Mouse (Mus musculus) thymus, postnatal 25 days (tissue): Measurements from ENCODE around the gene Arl6.

Experiments
- DNase-seq: peaks from one replicate; pipeline ENCODE4 v3.0.0; 2022

Arl6 gene

DNA sequence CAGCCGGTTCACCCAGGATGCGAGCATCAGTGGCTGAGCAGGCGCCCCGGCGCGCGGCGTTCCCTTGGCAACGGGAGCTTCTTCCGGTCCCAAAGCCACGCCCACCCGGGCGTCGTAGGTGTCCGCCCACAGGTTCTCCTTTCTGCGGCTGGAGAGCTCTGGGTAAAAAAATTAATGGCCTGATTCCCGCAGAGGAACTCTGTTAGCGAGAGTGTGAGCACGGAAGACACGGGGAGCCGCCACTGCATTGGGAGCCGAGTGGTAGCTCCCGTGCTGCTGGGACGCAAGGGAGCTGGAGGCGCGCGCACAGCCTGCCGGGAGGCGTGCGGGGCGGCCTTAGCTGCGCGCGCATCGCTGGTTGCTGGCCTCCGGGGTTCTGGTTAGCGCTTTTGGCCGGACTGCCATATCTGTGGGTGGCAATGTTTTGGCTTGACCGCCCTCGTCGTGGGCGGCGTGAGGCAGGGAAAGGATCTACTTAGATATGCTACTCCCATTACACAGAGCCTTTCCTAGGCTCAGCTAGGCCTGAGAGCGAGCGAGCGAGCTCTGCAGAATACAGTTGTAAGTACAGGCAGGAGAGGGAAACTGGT, at the start of gene Arl6:
TSS of gene Arl6 (minus strand) at position 290 of the 590 bp plus-strand sequence.
- peak; percentile 90 for DNase-seq

DNA sequence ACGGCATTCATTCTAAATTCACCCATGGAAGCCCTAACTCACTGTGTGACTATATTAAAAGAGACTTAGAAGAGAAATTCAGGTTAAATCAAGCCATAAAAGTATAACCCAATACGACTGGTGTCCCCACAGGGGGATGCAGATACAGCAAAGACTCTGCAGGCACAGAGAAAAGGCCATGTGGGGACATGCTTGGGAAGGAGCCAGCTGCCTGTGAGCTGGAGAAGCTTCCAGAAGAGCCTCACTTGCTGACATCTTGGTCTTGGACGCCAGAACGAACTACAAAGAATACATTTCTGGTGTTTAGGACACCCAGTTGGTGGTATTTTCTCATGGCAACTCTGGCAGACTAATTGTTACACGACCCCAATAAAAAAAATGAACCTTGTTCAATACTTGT, 45.9 kb upstream of the Arl6 start:
- DNase-seq = no peak

DNA sequence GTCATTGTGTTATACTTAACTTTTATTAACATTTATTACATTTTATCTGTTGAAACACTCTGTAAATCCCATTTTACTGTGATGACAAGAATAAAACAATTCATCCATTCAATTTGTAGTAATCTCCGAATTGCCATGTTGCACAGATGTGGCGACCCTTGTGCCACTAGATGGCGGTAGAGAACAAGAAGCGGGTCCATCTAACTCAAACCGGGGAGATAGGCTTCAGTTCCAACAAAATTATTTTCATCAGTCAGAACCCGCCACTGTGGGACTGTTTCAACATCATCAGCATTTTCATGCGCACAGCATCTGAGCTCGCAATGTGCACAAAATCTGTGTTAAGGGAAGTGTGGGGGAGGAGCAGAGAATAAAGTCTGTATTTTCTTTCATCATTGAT, 44.2 kb upstream of the Arl6 start:
- DNase-seq = peak; percentile 31

DNA sequence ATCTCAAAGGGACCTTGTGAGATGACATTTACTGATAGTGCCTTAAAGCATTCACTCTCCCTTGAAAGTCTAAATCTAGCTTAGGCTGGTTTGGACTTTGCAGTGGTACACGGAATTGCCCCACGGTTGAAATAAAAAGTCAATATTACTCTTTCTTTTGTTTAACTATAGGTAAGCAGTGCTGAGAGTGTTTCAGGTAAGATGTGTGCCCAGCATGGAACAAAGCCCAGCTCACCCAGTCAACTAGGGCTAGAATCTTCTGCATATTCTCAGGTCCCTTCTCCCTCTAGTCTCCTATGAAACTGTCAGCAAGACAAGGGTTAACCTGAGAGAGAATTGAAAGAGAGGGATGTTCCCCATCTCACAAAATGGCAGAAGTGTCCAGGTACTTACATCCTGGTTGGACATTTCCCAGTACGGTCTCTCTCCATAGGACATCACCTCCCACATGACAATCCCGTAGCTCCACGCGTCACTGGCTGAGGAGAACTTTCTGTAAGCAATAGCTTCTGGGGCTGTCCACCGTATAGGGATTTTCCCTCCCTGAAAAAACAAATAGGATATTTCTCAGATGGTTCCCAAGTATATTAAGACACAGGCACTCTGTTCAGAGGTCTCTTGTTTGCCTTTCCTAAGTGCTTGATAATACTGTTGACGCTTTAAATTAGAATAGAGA, 43.2 kb upstream of the Arl6 start:
- DNase-seq = no peak

DNA sequence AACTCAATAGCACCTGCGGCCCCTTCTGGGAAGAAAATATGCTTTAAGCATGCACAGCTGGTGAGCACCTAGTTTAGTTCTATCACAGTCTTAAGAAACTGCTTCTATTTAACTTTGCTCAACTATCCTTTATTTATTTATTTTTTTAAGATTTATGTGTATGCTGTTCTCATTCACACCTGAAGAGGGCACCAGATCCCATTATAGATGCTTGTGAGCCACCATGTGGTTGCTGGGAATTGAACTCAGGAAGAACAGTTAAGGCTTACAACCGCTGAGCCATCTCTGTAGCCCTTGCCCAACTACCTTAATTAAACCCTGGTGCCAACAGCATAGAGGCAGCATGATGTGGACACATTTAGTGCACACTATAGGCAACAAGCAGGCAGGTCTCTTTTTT, 27.7 kb upstream of the Arl6 start:
- DNase-seq = no peak

DNA sequence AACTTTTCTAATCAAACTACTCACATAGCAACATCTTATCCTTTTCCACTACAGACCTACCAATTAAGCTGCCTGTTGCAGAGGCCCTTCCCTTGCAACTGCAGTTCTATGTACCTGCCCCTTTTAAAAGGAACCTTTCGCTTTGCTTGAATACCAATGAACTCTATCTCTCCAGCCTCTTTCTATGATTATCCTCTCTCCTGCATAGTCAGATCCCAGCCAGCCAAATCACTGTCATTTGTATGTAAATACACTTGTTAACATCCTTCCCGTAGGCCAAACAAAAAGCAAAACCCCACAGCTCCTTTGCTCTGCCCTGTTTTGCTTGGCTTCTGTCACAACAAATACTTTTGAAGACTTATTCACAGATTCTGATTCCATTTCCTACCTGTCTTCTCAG, 4.6 kb upstream of the Arl6 start:
- DNase-seq = no peak

DNA sequence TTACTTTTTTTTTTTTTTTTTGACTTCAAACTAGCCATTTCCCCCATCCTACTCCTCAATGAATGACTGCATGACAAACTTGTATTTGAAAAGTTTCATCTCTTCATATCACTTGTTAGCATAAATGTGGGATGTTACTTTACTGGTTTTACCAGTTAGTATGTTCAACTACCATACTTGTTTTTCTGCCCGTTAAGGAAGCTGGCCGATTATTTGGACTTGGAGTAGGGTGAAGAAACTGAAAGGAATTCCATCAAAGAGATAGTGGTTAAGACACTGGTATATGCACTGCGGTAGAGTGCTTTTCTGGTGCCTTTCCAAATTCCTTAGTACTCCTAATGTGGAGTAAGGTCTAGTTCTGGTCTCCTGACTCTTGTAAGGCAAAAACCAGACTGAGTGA, 794 bp upstream of the Arl6 start:
- no peak for DNase-seq

DNA sequence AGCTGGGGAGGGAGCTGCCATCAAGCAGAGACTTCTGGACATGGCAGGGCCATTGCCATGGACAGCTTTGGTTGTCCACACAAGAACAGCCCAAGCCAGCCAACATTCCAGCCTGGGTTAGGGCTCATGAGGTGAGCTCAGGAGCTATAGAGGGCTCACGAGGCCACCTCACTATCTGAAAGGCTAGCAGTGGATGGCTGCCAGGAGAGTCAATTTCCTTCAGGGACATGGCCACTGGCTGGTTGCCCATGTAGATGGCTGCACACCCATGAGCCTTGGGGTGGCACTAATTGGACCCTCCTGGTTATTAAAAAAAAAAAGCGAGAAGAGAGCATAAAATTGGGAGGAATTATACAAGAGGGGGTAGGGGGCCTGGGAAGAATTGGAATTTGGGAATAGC, 4.6 kb downstream of the Arl6 start:
- no peak for DNase-seq

DNA sequence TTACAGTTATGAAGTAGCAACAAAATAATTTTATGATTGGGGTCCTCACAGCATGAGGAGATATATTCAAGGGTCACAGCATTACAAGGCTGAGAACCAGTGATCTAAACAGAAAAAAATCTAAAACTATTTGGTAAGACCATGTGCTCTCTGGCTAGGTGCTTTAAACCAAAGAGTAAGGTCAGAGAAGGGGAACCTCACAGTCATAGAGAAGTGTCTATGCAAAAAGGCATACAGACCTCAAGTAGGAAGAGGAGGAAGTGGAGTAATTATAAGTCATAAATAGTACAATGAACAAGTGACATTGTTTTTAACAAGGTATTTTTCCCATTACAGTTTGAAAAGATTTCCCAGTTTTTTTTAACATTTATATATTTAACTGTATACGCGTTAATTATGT, 17.6 kb downstream of the Arl6 start:
- no peak for DNase-seq

DNA sequence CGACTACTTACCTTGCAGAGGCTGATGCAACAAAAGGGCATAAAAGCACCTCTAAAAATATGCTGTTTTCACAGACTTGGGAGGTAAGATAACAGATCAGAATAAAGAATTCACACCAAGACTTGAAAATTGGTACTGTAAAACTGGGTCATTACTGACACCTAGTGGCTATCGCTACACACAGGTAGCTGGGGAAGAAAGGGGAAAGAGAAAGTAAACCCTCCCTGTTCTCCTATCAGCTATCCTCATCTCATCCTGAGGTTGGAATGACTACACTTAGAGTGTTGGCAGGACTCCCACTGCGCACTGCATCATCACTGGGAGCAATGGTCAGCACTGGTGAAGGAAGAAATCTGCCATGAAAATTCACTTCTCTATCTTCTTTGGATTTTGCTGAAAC, 22.0 kb downstream of the Arl6 start:
- peak; percentile 6 for DNase-seq

DNA sequence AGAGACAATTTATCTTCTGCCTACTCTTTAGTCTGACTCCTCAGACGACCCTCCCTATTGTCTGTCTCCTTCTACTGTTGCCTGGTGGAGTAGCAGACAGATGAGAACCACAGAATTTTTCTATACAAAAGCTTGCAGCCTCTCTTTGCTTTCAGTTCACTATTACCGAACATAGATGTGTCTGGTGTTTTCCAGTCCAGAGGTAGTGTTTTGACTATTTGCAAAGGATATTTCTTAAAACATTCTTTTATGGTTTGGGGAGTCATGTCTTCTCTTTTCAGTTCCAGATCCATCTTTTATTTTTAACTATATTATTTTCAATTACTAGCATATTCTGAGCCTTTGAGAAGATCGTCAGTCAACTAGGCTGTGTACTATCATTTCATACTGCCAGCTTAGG, 23.5 kb downstream of the Arl6 start:
- DNase-seq = no peak

DNA sequence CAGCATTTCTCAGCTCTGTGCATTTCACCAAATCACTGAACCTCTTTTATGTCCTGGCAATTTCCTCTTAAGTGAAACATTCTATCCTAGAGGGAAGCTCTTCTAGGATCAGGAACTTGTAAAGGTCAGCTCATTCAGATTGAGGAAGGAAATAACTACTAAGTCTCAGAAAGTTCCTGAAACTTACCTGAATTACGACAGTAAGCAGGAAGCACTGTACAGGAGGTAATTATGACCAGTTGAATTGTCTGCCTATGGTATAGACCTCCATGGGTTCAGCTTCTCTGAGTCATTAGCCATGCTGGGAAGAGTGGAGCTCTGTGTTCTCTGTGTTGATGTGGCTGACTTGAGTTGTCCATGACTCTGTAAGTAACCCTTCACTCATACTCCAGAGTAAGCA, 28.4 kb downstream of the Arl6 start:
- no peak for DNase-seq

DNA sequence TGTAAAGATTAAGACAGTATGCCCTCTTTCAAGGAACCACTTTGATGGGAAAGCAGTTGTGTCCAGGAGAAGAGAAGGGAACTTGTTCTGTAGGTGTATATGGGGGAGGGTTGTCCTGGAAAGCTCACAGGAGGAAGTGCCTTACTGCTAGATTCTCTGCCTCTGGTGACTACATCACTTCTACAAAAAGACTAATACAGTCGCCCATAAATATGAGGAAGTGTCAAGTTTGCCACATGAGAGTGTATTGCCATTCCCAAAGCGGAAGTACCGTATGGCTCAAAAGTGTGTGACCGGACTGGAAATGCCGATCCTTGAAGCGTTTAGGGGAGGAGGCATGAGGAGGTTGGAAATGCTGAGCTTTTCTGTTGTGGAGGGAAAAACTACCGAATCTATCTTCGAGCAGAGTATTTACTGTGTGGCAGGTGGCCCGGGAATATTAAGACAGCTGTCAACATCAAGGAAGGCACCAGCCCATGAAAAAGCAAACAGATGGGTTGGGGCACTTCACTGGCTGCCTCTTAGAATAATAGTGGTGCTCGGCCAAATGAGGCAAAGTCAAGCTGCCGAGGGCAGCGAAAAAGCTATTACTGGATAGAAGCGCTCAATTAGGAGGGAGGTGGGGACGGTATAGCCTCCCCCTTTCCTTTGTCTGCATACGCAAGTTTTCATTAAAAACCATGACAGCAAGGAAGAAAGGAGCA, 35.0 kb downstream of the Arl6 start:
- DNase-seq = no peak

DNA sequence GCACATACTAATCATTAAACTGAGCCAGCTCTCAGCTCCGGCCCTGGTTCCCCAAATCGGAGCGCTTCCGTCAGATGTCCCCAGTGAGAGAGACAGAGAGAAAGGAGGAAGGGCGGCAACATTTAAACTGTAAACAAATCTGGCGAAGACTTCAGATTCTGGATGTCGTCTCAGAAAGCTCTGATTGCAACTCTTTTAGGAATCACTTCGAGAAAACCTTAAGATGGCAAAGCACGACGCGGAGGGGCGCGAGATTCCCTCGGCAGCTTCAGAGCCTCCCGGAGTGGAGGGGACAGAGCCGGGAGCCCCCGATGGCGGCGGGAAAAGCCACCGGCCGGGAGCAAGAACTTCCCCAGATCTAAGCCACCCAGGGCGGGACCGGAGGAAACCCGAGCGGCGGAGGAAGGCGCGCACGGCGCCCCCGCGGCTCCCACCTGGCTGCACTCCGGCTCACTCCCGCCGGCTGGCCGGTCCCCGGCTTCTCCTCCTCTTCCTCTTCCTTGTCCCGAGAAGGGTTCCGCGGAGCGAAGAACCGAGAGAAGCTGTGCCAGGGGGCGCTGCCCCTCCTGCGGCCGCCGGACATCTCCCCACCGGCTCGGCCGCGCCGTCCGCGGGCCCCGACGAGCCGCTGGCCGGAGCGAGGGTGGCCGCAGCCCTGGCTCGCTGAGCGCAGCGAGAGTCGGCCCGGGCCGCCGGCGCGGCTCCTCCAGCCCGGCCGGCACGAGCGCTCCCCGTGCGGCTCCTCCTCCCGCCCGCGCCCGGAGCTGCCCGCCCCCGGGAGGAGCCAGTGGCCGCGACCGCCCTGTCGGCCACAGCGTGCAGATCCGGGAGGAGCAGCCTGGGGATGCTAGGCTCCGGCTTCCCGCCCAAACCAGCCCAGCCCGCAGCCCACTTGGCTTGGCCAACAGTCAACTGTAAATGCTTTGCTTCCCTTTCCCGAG, 38.6 kb downstream of the Arl6 start, which contains the start of gene Crybg3:
TSS of gene Crybg3 (minus strand) at position 669 of the 941 bp plus-strand sequence.
- peak; percentile 17 for DNase-seq

DNA sequence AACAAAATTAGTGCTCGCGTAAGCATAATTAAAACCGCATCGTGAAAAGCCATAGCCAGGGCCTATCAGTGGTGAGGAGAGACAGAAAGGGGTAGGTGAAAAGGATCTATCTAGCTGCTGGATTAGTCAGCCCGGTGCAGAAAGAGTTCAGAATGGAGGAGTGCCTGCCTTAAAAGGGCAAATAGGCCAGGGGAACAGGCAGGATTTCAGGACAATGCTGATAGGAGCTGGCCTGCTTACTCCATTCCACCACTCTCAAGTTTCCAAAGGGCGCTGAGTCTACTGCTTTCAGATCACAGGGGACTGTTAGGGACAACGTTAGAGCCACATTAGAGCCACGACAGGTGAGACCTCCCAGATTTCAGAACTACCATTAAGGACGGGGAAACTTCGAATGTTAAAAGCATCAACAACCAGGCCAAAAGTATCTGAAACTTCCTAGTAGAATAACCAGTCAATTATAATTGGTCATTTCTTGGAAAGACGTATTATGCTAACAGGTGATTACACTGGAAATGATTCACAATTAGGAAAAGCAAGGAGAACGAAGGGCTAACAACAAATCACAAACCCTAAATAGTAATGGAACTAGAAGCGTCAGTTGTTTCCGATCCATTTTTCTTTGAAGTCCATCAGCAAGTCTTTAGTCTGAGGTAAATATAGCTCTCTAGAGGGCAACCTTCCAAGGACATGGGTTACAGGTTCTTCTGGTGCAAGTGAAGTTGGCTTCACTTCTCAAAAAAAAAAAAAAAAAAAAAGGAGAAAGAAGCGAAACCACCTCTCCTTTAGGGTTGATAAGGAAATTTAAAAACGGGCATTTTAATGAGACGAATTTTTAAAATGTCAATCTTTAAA, 39.6 kb downstream of the Arl6 start:
- DNase-seq = no peak

DNA sequence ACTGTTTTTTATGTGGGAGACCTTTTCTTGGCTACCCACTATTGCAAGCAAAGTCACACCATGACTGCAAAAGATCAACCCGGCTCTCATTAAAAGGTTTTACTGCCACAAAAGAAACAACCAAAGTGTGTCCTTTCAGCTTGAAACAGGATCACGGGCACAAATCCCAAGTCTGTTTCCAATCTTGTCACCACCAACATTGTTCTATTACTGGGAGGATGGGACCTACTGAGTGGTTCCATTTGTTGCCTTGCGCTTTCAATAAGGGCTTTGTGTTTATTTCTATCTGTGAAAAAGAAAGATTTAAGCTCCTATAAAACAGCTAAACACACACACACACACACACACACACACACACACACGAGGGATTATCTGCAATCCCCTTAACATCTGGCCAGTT, 40.2 kb downstream of the Arl6 start:
- no peak for DNase-seq

DNA sequence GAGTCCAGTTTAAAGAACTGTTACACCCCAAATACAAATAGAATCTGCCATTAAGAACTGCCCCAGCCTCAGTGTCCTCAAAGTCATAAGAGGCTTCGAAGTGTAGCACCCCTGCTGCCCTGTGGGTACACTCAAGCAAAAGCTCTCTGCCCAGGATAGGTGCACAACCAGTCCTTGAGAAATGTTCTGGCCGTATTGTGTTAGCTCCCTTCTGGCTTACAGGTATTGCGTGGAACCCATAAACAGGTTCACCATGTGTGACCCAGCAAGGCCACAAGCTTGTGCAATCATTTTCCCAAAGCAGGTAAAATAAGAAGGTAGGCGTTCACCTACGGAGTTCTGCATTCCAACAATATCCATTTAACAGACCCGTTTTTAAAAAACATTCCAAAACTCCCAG, 41.9 kb downstream of the Arl6 start:
- no peak for DNase-seq

DNA sequence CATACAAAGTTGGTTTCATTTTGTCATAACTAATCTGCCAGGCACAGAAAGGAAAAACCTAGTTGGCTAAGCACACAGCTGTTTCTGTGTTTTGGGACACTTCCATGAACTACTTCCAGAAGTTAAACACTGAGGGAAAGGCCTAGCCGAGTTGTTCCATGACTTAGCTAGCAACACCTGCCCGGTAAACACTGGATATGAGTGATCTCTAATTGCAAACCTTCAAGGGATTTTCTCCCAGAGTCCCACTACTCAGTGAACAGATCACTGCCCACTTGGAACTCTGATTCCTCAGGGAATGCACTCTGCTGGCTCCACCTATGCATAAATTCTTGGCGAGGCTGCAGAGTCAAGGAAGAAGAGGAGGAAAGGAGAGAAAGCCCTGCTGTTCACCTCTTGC, 44.5 kb downstream of the Arl6 start:
- DNase-seq = no peak

DNA sequence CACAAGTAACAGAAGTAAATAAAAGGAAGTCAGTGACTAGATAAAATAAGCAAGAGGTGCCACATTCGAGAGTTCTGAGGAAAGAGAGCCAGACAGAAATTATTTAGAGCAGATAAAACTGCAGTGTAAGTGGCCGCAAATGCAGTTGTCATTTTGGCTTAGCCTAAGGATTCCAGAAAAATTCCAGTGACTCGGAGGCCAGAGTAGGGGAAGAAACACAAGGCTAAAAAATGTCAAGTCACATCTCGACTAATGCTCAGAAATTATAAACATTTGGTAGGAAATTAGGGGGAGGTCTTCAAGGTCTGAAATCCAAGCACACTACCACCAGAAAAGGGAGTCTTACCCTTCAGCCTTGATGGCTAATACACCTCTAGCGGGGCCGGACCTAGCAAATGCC, 48.4 kb downstream of the Arl6 start:
- no peak for DNase-seq

DNA sequence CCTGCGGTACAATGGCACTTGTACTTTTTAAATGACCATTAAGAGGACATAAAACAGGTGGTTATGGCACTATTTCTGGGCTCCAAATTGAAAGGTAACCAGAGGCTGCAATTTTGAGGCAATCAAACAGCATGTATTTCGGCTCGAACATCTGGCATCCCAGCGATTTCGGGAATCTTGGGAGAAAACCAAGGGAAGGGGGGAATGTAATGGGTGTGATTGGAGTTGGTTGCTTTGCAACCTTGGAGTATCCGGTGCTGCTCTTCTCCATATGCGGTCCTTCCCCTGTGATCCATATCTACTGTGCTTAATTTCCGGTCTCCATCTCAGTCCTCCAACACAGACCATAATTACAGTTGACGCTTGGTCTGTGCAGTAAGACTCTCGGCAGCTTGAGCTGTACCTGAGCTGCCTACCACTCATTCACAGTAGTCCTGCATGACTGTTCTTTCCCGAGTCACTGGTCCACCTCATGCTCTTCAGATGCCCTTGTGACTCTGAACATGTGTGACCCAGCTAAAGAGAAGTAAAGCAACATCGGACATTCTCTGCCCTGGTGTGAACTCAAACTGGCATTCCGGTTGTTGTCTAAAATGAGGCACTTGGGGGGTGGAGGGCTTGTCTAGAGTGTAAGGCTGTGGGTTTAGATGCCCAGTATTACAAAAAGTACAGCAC, 50.7 kb downstream of the Arl6 start:
- DNase-seq = no peak

DNA sequence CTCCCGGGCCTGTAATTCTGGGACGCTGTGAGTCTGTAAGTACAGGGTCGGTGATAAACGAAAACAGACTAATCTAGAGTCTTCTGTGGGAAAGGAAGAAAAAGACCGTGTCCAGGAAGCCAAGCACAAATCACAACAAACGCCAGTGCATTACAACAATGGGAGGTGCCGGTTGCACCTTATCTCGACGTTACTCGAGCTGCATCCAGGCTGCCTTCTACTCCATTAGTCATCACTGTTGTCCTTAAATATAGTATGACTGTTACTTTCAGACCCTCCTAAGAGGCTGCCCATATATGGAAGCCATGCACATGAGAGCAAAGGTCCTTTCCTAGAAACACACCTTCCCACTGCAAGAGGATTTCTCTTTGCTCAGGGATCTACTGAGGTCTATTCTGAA, 51.4 kb downstream of the Arl6 start:
- DNase-seq = no peak

DNA sequence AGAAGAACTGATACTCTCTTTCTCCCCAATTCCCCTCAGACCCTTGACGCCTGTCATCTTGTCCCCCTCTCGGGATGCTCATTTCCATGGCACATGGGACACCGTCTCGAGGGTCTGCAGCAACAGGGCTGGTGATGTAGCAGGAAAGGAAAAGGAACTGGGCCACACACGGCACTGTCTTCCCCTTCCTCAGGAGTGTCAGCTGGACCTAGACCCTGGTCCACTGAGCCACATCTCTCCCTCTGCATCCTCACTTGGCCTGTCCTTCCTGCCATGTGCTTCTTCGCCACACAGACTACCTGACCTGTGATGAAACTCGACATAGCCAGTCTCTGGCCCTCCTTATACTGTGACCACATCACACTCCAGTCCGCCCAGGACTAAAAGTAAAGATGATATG, 52.3 kb downstream of the Arl6 start:
- DNase-seq = no peak
